Mouse (Mus musculus) E14TG2a.4 (cell line): Measurements from ENCODE around the gene Nek10.
"Not testable (repeated sequence)": the region's sequence is repeated elsewhere in the genome, so short reads cannot be mapped to it uniquely, and the experiment has no call there.

ENCODE experiments used
- H3K27me3 ChIP-seq: 2 replicates; pipeline ENCODE4 v1.6.1; 2014; ENCODE audit warnings: low read length, control low read depth; ENCODE audit not compliant: insufficient read depth
- H3K36me3 ChIP-seq: 2 replicates; pipeline ENCODE4 v1.6.1; 2014; ENCODE audit warnings: low read length, control low read depth; ENCODE audit not compliant: insufficient read depth
- H3K4me1 ChIP-seq: replicated peaks from 2 replicates; pipeline ENCODE4 v1.6.1; 2014; ENCODE audit warnings: low read depth, low read length, control low read depth
- H3K4me3 ChIP-seq: replicated peaks from 2 replicates; pipeline ENCODE4 v1.5.1; 2014; ENCODE audit warnings: mild to moderate bottlenecking, low read length
- H3K9me3 ChIP-seq: 2 replicates; pipeline ENCODE4 v1.6.1; 2014; ENCODE audit warnings: low read length, control low read depth
- CTCF ChIP-seq: conservative IDR thresholded peaks from 2 replicates; pipeline ENCODE4 v1.5.1; 2014; ENCODE audit warnings: low read length
- NANOG ChIP-seq: IDR thresholded peaks from 2 replicates; pipeline ENCODE4 v1.6.1; 2014; ENCODE audit warnings: borderline replicate concordance, low read length, mixed read lengths
- POU5F1 ChIP-seq: IDR thresholded peaks from 2 replicates; pipeline ENCODE4 v1.6.1; 2014; ENCODE audit warnings: low read length, borderline replicate concordance

Nek10 gene

DNA sequence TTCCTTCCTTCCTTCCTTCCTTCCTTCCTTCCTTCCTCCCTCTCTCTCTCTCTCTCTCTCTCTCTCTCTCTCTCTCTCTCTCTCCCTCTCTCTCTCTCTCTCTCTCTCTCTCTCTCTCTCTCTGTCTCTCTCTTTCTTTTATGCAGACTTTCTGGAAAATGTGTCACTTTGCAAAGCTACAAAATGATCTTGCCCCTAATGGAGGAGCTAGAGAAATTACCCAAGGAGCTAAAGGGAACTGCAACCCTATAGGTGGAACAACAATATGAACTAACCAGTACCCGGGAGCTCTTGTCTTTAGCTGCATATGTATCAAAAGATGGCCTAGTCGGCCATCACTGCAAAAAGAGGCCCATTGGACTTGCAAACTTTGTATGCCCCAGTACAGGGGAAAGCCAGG is at the start of gene Nek10:
Gene Nek10 (plus strand): TSS at position 301 of the 400 bp plus-strand sequence.
- H3K27me3 ChIP-seq, H3K36me3 ChIP-seq, H3K9me3 ChIP-seq, H3K4me1 ChIP-seq: not testable (repeated sequence)
- peak within 1 kb of the TSS; percentile 53 for H3K4me3 ChIP-seq

GRCm38 (mm10) chr14:14781169-14781568 is 22.0 kb upstream of the Nek10 start:
- no peak for TF ChIP-seq CTCF
- TF ChIP-seq POU5F1: no peak
- TF ChIP-seq NANOG: no peak
- Histone ChIP-seq H3K4me1 (no peaks in the 10 kb centered on the region), H3K36me3 (peaks cover 24% of the 10 kb centered on the region), H3K4me3 (no peak overlapping the region), H3K27me3 (no peaks in the 10 kb centered on the region), H3K9me3 (no peaks in the 10 kb centered on the region)

DNA sequence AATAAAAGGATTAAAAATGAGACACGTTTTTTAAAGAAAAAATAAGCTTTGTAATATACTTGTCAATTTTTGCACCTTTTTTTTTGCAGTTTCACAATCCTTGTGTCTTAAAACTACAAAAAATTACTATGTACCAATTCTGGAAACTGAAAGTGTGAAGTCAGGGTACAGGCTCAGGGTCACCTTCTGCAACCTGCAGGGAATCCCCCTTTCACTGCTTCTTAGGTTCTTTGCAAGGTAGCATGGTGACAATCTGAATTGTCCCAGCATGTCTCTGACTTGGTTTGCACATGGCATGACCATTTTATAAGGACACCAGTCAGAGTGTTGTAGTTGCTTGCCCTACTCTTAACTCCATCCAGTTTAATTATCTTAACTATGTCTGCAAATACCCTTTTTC is 19.0 kb upstream of the Nek10 start:
- Histone ChIP-seq H3K36me3 (peaks cover 25% of the 10 kb centered on the region), H3K27me3 (no peaks in the 10 kb centered on the region), H3K4me1 (no peaks in the 10 kb centered on the region), H3K9me3 (no peaks in the 10 kb centered on the region), H3K4me3 (no peak overlapping the region)
- TF ChIP-seq POU5F1: no peak
- TF ChIP-seq NANOG: no peak
- no peak for TF ChIP-seq CTCF

GRCm38 (mm10) chr14:14786979-14787378 is 16.2 kb upstream of the Nek10 start:
- H3K4me1 ChIP-seq: no peaks in the 10 kb centered on the region
- no peaks in the 10 kb centered on the region for H3K27me3 ChIP-seq
- H3K36me3 ChIP-seq: peaks cover 32% of the 10 kb centered on the region
- TF ChIP-seq CTCF: no peak
- TF ChIP-seq NANOG: no peak
- no peak for TF ChIP-seq POU5F1
- H3K9me3 ChIP-seq: no peaks in the 10 kb centered on the region
- H3K4me3 ChIP-seq: no peak overlapping the region

GRCm38 (mm10) chr14:14789840-14790470 is 13.3 kb upstream of the Nek10 start:
- Histone ChIP-seq H3K27me3 (no peaks in the 10 kb centered on the region), H3K36me3 (peaks cover 29% of the 10 kb centered on the region), H3K4me3 (no peak overlapping the region), H3K4me1 (no peaks in the 10 kb centered on the region), H3K9me3 (no peaks in the 10 kb centered on the region)
- TF ChIP-seq CTCF (no peak), POU5F1 (no peak), NANOG (no peak)

- peaks cover 7% of the 10 kb centered on the region; the same call in 1 of the 2 replicates for H3K4me1 ChIP-seq
- TF ChIP-seq POU5F1: no peak
- no peak for TF ChIP-seq CTCF
- TF ChIP-seq NANOG: no peak
- H3K27me3 ChIP-seq: no peaks in the 10 kb centered on the region
- no peaks in the 10 kb centered on the region for H3K9me3 ChIP-seq
- H3K4me3 ChIP-seq: no peak overlapping the region
- H3K36me3 ChIP-seq: 0 out of 2 replicates have a peak, but pooled peaks cover 2% of the 10 kb centered on the region
Measured at GRCm38 (mm10) chr14:14799861-14800260, 3.4 kb upstream of the Nek10 start.

GRCm38 (mm10) chr14:14800332-14800731 is 2.9 kb upstream of the Nek10 start:
- Histone ChIP-seq H3K27me3 (no peaks in the 10 kb centered on the region), H3K36me3 (0 out of 2 replicates have a peak, but pooled peaks cover 2% of the 10 kb centered on the region), H3K4me3 (no peak overlapping the region), H3K4me1 (peaks cover 7% of the 10 kb centered on the region; the same call in 1 of the 2 replicates), H3K9me3 (no peaks in the 10 kb centered on the region)
- TF ChIP-seq NANOG (no peak), CTCF (no peak), POU5F1 (no peak)

- Histone ChIP-seq H3K4me1 (peaks cover 7% of the 10 kb centered on the region; the same call in 1 of the 2 replicates), H3K27me3 (no peaks in the 10 kb centered on the region), H3K9me3 (no peaks in the 10 kb centered on the region), H3K4me3 (no peak overlapping the region), H3K36me3 (0 out of 2 replicates have a peak, but pooled peaks cover 2% of the 10 kb centered on the region)
- TF ChIP-seq NANOG: no peak
- no peak for TF ChIP-seq POU5F1
- no peak for TF ChIP-seq CTCF
Measured at GRCm38 (mm10) chr14:14800810-14801209, 2.4 kb upstream of the Nek10 start.

DNA sequence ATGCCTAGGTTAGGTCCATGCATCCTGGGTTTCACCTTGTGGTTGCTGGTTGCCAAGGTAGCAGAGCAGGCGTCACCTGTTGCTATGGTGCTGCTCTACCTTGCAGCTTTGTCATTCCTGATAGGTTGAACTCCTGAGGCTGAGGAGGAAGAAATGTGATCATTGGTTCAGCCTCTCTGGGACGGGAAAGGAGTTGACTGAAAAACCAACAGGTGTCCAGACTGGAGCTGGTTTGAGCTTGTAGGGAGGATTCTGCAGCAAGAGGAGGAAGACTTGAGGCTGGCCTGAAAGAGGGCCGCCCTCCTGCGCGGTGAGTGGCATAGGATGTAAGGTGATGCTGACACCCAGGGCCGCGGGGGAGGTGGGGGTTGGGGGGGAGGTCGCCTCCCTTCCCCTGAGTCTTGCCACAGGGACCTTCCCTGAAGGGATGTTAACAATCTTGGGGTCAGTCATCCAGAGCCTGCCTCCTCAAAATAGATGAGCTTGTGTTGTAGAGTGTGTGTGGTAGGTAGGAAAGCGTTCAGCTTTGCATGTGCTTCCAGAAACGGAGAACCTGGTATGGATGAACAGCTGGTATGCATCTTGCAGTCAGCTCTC is 804 bp downstream of the Nek10 start:
- Histone ChIP-seq H3K36me3 (0 out of 2 replicates have a peak, but pooled peaks cover under 1% of the 10 kb centered on the region), H3K4me3 (peak overlapping the region; percentile 53), H3K9me3 (no peaks in the 10 kb centered on the region), H3K4me1 (peaks cover 7% of the 10 kb centered on the region; the same call in 1 of the 2 replicates), H3K27me3 (no peaks in the 10 kb centered on the region)
- no peak for TF ChIP-seq POU5F1
- no peak for TF ChIP-seq NANOG
- TF ChIP-seq CTCF: no peak
